Mouse (Mus musculus) ES-E14 (cell line): ENCODE results near the gene Grip1. TPM values are rescaled to one million over a fixed set of nuclear protein-coding genes. Genes with fewer than 3 reads are reported as not detected.

Experiments
- DNase-seq: peaks from one replicate; pipeline ENCODE4 v3.0.0-alpha.2; 2013; ENCODE audit warnings: low read depth, low spot score
- H3K27ac ChIP-seq: 2 replicates; pipeline ENCODE4 v1.5.1; 2012; ENCODE audit warnings: low read depth, mild to moderate bottlenecking, low read length, moderate library complexity, mixed read lengths; ENCODE audit not compliant: poor library complexity, insufficient read depth, severe bottlenecking
- H3K36me3 ChIP-seq: 2 replicates; pipeline ENCODE4 v1.6.1; 2012; ENCODE audit warnings: mild to moderate bottlenecking, low read length, moderate library complexity, mixed read lengths; ENCODE audit not compliant: control insufficient read depth, poor library complexity, insufficient read depth, severe bottlenecking
- H3K4me1 ChIP-seq, 2 experiments: fragments of 150-350 bp in 1 of 2; sonication (generic) in 1 of 2; 2 replicates each; pipeline ENCODE4 v1.6.1; 2012; ENCODE audit warnings: low read length in 2 of 2, mild to moderate bottlenecking in 1 of 2, mixed read lengths in 1 of 2; ENCODE audit not compliant: control insufficient read depth in 2 of 2, insufficient read depth in 2 of 2, poor library complexity in 1 of 2
- H3K4me3 ChIP-seq, 2 experiments: fragments of 150-350 bp in 1 of 2; sonication (generic) in 1 of 2; 2 replicates each; pipeline ENCODE4 v1.5.1; 2012; ENCODE audit warnings: low read length in 2 of 2, low read depth in 1 of 2, mild to moderate bottlenecking in 1 of 2, mixed read lengths in 1 of 2; ENCODE audit not compliant: insufficient read depth in 1 of 2, poor library complexity in 1 of 2, severe bottlenecking in 1 of 2
- H3K9ac ChIP-seq: 2 replicates; pipeline ENCODE4 v1.6.1; 2012; ENCODE audit warnings: low read depth, mild to moderate bottlenecking, low read length, mixed read lengths; ENCODE audit not compliant: poor library complexity, insufficient read depth, severe bottlenecking
- H3K9me3 ChIP-seq: fragments of 150-350 bp; sonication (generic); 2 replicates; pipeline ENCODE4 v1.6.1; 2012; ENCODE audit warnings: low read depth, mild to moderate bottlenecking, low read length; ENCODE audit not compliant: control insufficient read depth, insufficient read depth
- CHD2 ChIP-seq: IDR thresholded peaks from 2 replicates; pipeline ENCODE4 v1.6.1; 2014; ENCODE audit warnings: mild to moderate bottlenecking, low read depth, low read length, inconsistent platforms
- HCFC1 ChIP-seq: IDR thresholded peaks from 2 replicates; pipeline ENCODE4 v1.6.1; 2012; ENCODE audit warnings: low read length, inconsistent platforms, borderline replicate concordance; ENCODE audit not compliant: insufficient read depth
- MAFK ChIP-seq: IDR thresholded peaks from 2 replicates; pipeline ENCODE4 v1.6.1; 2014; ENCODE audit warnings: mild to moderate bottlenecking, low read depth, low read length, inconsistent platforms; ENCODE audit not compliant: insufficient read depth
- ZC3H11A ChIP-seq: IDR thresholded peaks from 2 replicates; pipeline ENCODE4 v1.6.1; 2012; ENCODE audit warnings: low read depth, mild to moderate bottlenecking, inconsistent platforms, low read length, borderline replicate concordance
- ZNF384 ChIP-seq: IDR thresholded peaks from 2 replicates; pipeline ENCODE4 v1.6.1; 2012; ENCODE audit warnings: low read depth, low read length, inconsistent platforms
- in situ Hi-C, 2 experiments: fragments of 600-800 bp; cut with MboI; formaldehyde crosslinking; loops; one replicate each; pipeline ENCODE4 v1.15.1; 2025; ENCODE audit warnings: low sequenced_read_pairs in 2 of 2, inconsistent platforms in 1 of 2; ENCODE audit not compliant: unreplicated experiment in 2 of 2
- total RNA-seq: library from RNA; depleted of rRNA; stranded (reverse); fragments of 300-350 nt; gene quantifications from 2 replicates; pipeline ENCODE4 v1.2.3, GENCODE M21; 2012

The Grip1 gene
- total RNA-seq, 1 experiment: 4.2 TPM

GRCm38 (mm10) chr10:119884591-119884990, 431.0 kb downstream of the Grip1 start:
- in situ Hi-C loops: no loop called here
- no peak overlapping the region for H3K9ac ChIP-seq
- no peak overlapping the region for H3K27ac ChIP-seq
- no peaks in the 10 kb centered on the region for H3K9me3 ChIP-seq
- no peaks in the 10 kb centered on the region for H3K4me1 ChIP-seq
- TF ChIP-seq ZC3H11A (no peak), HCFC1 (no peak), MAFK (no peak), CHD2 (no peak)
- H3K36me3 ChIP-seq: no peaks in the 10 kb centered on the region
- DNase-seq: no peak
- no peak overlapping the region for H3K4me3 ChIP-seq

GRCm38 (mm10) chr10:119885563-119885962, 431.9 kb downstream of the Grip1 start:
- H3K27ac ChIP-seq: no peak overlapping the region
- TF ChIP-seq ZC3H11A (0 out of 2 replicates have a peak, but pooled peaks have one; percentile 18), ZNF384 (no peak)
- in situ Hi-C loops: no loop called here
- H3K4me3 ChIP-seq: no peak overlapping the region
- DNase-seq: peak; percentile 22
- H3K4me1 ChIP-seq: no peaks in the 10 kb centered on the region
- H3K36me3 ChIP-seq: no peaks in the 10 kb centered on the region
- no peak overlapping the region for H3K9ac ChIP-seq
- H3K9me3 ChIP-seq: no peaks in the 10 kb centered on the region

GRCm38 (mm10) chr10:119886681-119887080, 433.1 kb downstream of the Grip1 start:
- Histone ChIP-seq H3K9me3 (no peaks in the 10 kb centered on the region), H3K4me3 (no peak overlapping the region), H3K27ac (no peak overlapping the region), H3K9ac (no peak overlapping the region), H3K4me1 (no peaks in the 10 kb centered on the region), H3K36me3 (no peaks in the 10 kb centered on the region)
- no peak for DNase-seq
- in situ Hi-C loops: no loop called here
- TF ChIP-seq MAFK (no peak), CHD2 (no peak), ZNF384 (no peak), ZC3H11A (no peak), HCFC1 (no peak)

GRCm38 (mm10) chr10:119902754-119903153, 449.1 kb downstream of the Grip1 start:
- DNase-seq: no peak
- no peaks in the 10 kb centered on the region for H3K9me3 ChIP-seq
- H3K4me1 ChIP-seq: no peaks in the 10 kb centered on the region
- in situ Hi-C loops: no loop called here
- H3K36me3 ChIP-seq: no peaks in the 10 kb centered on the region
- no peak overlapping the region for H3K9ac ChIP-seq
- TF ChIP-seq ZC3H11A (no peak), CHD2 (no peak), ZNF384 (no peak), HCFC1 (no peak), MAFK (no peak)
- H3K4me3 ChIP-seq: no peak overlapping the region
- no peak overlapping the region for H3K27ac ChIP-seq

GRCm38 (mm10) chr10:119906869-119907268, 453.2 kb downstream of the Grip1 start:
- no peak for TF ChIP-seq CHD2
- no peak for TF ChIP-seq HCFC1
- Histone ChIP-seq H3K4me1 (no peaks in the 10 kb centered on the region), H3K4me3 (no peak overlapping the region), H3K9me3 (no peaks in the 10 kb centered on the region), H3K27ac (no peak overlapping the region), H3K36me3 (no peaks in the 10 kb centered on the region), H3K9ac (no peak overlapping the region)
- in situ Hi-C loops: no loop called here
- no peak for DNase-seq
